Mouse (Mus musculus): ENCODE measurements around the gene Flt3.

The Flt3 gene

GRCm38 (mm10) chr5:147410585-147410984, 10.3 kb upstream of the Flt3 start:
- no peak for DNase-seq (ENCODE audit: low read depth, low spot score)

- DNase-seq (ENCODE audit: low read depth, low spot score), result no peak
These were observed 8.4 kb upstream of the Flt3 start for GRCm38 (mm10) chr5:147408731-147409130.

- DNase-seq (ENCODE audit: low read depth, low spot score), result no peak
These were observed 5.8 kb upstream of the Flt3 start for GRCm38 (mm10) chr5:147406135-147406534.

GRCm38 (mm10) chr5:147402505-147402904, 2.2 kb upstream of the Flt3 start:
- DNase-seq (ENCODE audit: low read depth, low spot score), result no peak

GRCm38 (mm10) chr5:147401024-147401423, 735 bp upstream of the Flt3 start:
- DNase-seq (ENCODE audit: low read depth, low spot score), result no peak

GRCm38 (mm10) chr5:147400505-147400979, 253 bp upstream of the Flt3 start:
- DNase-seq (ENCODE audit: low read depth, low spot score), result no peak

- no peak for DNase-seq (ENCODE audit: low read depth, low spot score)
These were observed 5.2 kb downstream of the Flt3 start for GRCm38 (mm10) chr5:147395050-147395449.

- no peak for DNase-seq (ENCODE audit: low read depth, low spot score)
These were observed 7.5 kb downstream of the Flt3 start for GRCm38 (mm10) chr5:147392667-147393213.

GRCm38 (mm10) chr5:147390772-147391171, 9.5 kb downstream of the Flt3 start:
- DNase-seq (ENCODE audit: low read depth, low spot score), result no peak

- no peak for DNase-seq (ENCODE audit: low read depth, low spot score)
These were observed 11.2 kb downstream of the Flt3 start for GRCm38 (mm10) chr5:147389052-147389451.

- DNase-seq (ENCODE audit: low read depth, low spot score), result no peak
These were observed 11.8 kb downstream of the Flt3 start for GRCm38 (mm10) chr5:147388376-147389008.

- DNase-seq (ENCODE audit: low read depth, low spot score), result no peak
These were observed 13.4 kb downstream of the Flt3 start for GRCm38 (mm10) chr5:147386865-147387264.

- DNase-seq (ENCODE audit: low read depth, low spot score), result no peak
These were observed 18.9 kb downstream of the Flt3 start for GRCm38 (mm10) chr5:147381396-147381795.

GRCm38 (mm10) chr5:147379481-147379880, 20.8 kb downstream of the Flt3 start:
- no peak for DNase-seq (ENCODE audit: low read depth, low spot score)

GRCm38 (mm10) chr5:147370276-147370675, 30.0 kb downstream of the Flt3 start:
- DNase-seq (ENCODE audit: low read depth, low spot score), result no peak

GRCm38 (mm10) chr5:147368221-147368620, 32.1 kb downstream of the Flt3 start:
- DNase-seq (ENCODE audit: low read depth, low spot score), result no peak

- DNase-seq (ENCODE audit: low read depth, low spot score), result no peak
These were observed 34.1 kb downstream of the Flt3 start for GRCm38 (mm10) chr5:147365995-147366765.

GRCm38 (mm10) chr5:147363054-147363453, 37.2 kb downstream of the Flt3 start:
- no peak for DNase-seq (ENCODE audit: low read depth, low spot score)

GRCm38 (mm10) chr5:147358481-147358880, 41.8 kb downstream of the Flt3 start:
- DNase-seq (ENCODE audit: low read depth, low spot score), result no peak

GRCm38 (mm10) chr5:147357536-147357935, 42.8 kb downstream of the Flt3 start:
- no peak for DNase-seq (ENCODE audit: low read depth, low spot score)

GRCm38 (mm10) chr5:147356260-147357055, 43.8 kb downstream of the Flt3 start:
- no peak for DNase-seq (ENCODE audit: low read depth, low spot score)

GRCm38 (mm10) chr5:147355788-147356187, 44.5 kb downstream of the Flt3 start:
- no peak for DNase-seq (ENCODE audit: low read depth, low spot score)
